Mouse (Mus musculus) right cerebral cortex, postnatal 25 days (tissue): ENCODE measurements at regions not wholly inside any gene's neighbourhood (a gene's known extent, or its start where the extent isn't known, plus 50 kb on each side); places are given as distances from the start of the nearest gene placed in this dataset.

Source experiments
- DNase-seq: peaks from one replicate; pipeline ENCODE4 v3.0.0; 2022

- DNase-seq = no peak
These were observed 232.7 kb upstream of the Atxn7l3b start for GRCm38 (mm10) chr10:113161486-113161885.

DNA sequence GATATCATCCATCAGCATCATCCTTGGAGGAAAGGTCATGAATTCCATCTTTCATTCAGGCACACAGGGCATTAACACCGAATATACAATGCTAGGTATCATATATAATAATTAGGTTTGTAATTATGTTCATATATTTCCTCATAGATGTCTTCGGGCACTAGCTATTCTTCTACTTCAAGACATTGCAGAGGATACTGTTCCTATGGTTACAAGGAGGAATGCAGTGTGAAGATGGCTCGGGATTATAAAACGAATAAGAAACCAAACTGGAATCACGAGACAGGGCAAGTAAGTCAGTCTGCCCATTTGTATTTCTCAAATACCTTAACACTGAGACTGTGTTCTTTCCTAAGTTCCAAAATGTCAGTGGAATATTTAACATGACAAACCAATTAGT is 231.3 kb upstream of the Atxn7l3b start:
- DNase-seq = no peak

GRCm38 (mm10) chr10:113158988-113159387 is 230.2 kb upstream of the Atxn7l3b start:
- DNase-seq = no peak

DNA sequence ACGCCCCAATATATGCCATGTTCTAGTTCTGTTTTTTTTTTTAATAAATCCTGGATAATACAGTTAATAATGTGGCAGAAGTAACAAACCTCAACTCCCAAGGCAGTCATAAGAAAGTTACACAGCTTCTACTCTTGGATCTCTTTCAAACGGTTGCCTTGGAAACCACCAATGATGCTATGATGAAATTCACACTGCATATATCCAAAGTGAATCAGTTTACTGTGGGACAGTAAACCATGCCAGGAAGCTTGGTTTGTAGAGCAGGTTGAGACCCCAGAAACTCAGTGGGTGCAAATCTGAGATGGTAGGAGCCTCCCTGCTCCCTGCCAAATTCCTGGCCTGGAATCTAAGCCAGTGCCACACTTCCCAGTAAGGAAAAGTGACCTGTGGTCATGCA is 212.8 kb upstream of the Atxn7l3b start:
- DNase-seq = peak; percentile 6

DNA sequence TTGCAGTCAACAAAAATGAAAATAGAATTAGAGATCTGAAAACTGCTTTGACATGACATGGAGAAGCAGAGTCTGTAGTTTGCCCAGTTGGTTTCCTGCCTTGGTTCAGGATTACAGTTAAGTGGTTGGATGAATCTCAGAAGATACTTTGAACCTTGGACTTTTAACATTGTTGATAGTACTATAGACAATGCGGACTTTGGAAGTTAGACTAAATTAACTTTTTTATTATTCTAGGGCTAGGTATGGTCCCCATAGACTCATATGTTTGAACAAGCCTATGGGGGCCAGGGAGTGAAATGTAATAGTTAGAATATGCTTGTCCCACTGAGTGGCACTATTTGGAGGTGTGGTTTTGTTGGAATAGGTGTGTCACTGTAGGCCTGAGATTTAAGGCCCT is 186.2 kb upstream of the Atxn7l3b start:
- DNase-seq = no peak

GRCm38 (mm10) chr10:113105771-113106430 is 177.1 kb upstream of the Atxn7l3b start:
- DNase-seq = no peak

DNA sequence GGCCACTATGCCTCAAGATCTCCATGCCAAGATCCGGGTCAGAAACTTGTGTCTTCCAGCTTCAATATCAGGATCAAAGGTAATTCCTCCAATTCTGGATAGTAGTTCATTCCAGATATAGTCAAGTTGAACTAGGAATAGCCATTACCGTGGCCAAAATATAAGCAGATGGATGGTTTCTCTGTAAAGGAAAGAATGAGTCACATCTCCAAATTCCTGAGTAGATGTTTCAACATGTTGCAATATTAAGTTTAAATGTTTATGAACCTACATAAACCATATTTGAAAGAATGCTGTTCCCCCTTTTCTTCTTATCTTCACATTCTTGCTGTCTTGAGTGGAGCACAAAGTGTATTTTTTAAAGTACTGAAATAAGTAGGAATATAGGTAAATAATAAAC is 176.5 kb upstream of the Atxn7l3b start:
- no peak for DNase-seq
